Mouse (Mus musculus) liver, embryonic 12.5 days (tissue): ENCODE measurements around the gene Hnf4a. TPM values are rescaled to one million over a fixed set of nuclear protein-coding genes. Genes with fewer than 3 reads are reported as not detected.

Experiments used
- ATAC-seq: fragments of 200-750 bp; cut with Nextera tagmentation; 2 replicates; pipeline ENCODE4 v1.8.0; 2017; ENCODE audit warnings: moderate number of reproducible peaks, mild to moderate bottlenecking, moderate library complexity
- H3K27ac ChIP-seq: fragments of 300-500 bp; sonication (generic); 2 replicates; pipeline ENCODE4 v1.5.1; 2016; ENCODE audit warnings: mild to moderate bottlenecking
- H3K27me3 ChIP-seq: fragments of 300-500 bp; sonication (generic); replicated peaks from 2 replicates; pipeline ENCODE4 v1.6.1; 2016; ENCODE audit warnings: mild to moderate bottlenecking, moderate library complexity
- H3K36me3 ChIP-seq: fragments of 300-500 bp; sonication (generic); 2 replicates; pipeline ENCODE4 v1.6.1; 2016; ENCODE audit warnings: mild to moderate bottlenecking, moderate library complexity
- H3K4me1 ChIP-seq: fragments of 300-500 bp; sonication (generic); 2 replicates; pipeline ENCODE4 v1.6.1; 2016
- H3K4me2 ChIP-seq: fragments of 300-500 bp; sonication (generic); 2 replicates; pipeline ENCODE4 v1.6.1; 2016; ENCODE audit warnings: mild to moderate bottlenecking, moderate library complexity
- H3K4me3 ChIP-seq: fragments of 300-500 bp; sonication (generic); 2 replicates; pipeline ENCODE4 v1.5.1; 2016; ENCODE audit warnings: mild to moderate bottlenecking, moderate library complexity
- H3K9ac ChIP-seq: fragments of 300-500 bp; sonication (generic); 2 replicates; pipeline ENCODE4 v1.6.1; 2016; ENCODE audit warnings: mild to moderate bottlenecking, moderate library complexity
- H3K9me3 ChIP-seq: fragments of 300-500 bp; sonication (generic); replicated peaks from 2 replicates; pipeline ENCODE4 v1.6.1; 2016; ENCODE audit warnings: mild to moderate bottlenecking, moderate library complexity
- WGBS: fragments of 180-500 bp; shearing (Covaris S2); methylation state at CpG from one replicate; pipeline ENCODE4 v1.1.7; 2016; ENCODE audit not compliant: insufficient replicate concordance; 5-methylcytosine and 5-hydroxymethylcytosine counted together
- polyA plus RNA-seq: library from polyadenylated mRNA; unstranded; fragments of >200 nt; fragmentation: Nextera tagmentation; extraction: Ambion mirVana; gene quantifications from 2 replicates; pipeline ENCODE4 v1.2.1, GENCODE M21; 2016

Hnf4a gene
- polyA plus RNA-seq, 1 experiment from 2014 or later = 15.4 TPM

- no peak for ATAC-seq
- WGBS = 82% methylated on average over 6 of the region's 6 CpGs
- H3K9me3 ChIP-seq = no peaks in the 10 kb centered on the region
- peaks cover 29% of the 10 kb centered on the region for H3K36me3 ChIP-seq
- H3K4me3 ChIP-seq = no peak overlapping the region
- no peak overlapping the region for H3K4me2 ChIP-seq
- H3K9ac ChIP-seq = no peak overlapping the region
- H3K27me3 ChIP-seq = no peaks in the 10 kb centered on the region
- H3K27ac ChIP-seq = no peak overlapping the region
- peaks cover 16% of the 10 kb centered on the region for H3K4me1 ChIP-seq
Observed at GRCm38 (mm10) chr2:163468866-163469265, 37.7 kb upstream of the Hnf4a start.

GRCm38 (mm10) chr2:163469711-163470110 lies 36.9 kb upstream of the Hnf4a start:
- 89% methylated on average over 15 of the region's 15 CpGs for WGBS
- no peaks in the 10 kb centered on the region for H3K9me3 ChIP-seq

GRCm38 (mm10) chr2:163471136-163471535 lies 35.5 kb upstream of the Hnf4a start:
- no peaks in the 10 kb centered on the region for H3K9me3 ChIP-seq
- H3K4me3 ChIP-seq = peak overlapping the region; percentile 78
- peak overlapping the region; percentile 80 for H3K9ac ChIP-seq
- H3K4me1 ChIP-seq = peaks cover 16% of the 10 kb centered on the region
- H3K27ac ChIP-seq = no peak overlapping the region
- ATAC-seq = no peak
- H3K36me3 ChIP-seq = peaks cover 29% of the 10 kb centered on the region
- peak overlapping the region; percentile 92 for H3K4me2 ChIP-seq
- WGBS = 69% methylated on average over 3 of the region's 3 CpGs
- H3K27me3 ChIP-seq = no peaks in the 10 kb centered on the region

More at GRCm38 (mm10) chr2:163469711-163470110, 36.9 kb upstream of the Hnf4a start:
- Histone ChIP-seq H3K36me3 (peaks cover 29% of the 10 kb centered on the region), H3K9ac (no peak overlapping the region), H3K4me2 (no peak overlapping the region), H3K27ac (no peak overlapping the region), H3K27me3 (no peaks in the 10 kb centered on the region), H3K4me3 (no peak overlapping the region), H3K4me1 (peaks cover 16% of the 10 kb centered on the region)
- ATAC-seq = no peak

GRCm38 (mm10) chr2:163471710-163472465 lies 34.7 kb upstream of the Hnf4a start:
- H3K9ac ChIP-seq = peak overlapping the region; percentile 80
- H3K27ac ChIP-seq = peak overlapping the region; percentile 67
- H3K36me3 ChIP-seq = peaks cover 26% of the 10 kb centered on the region
- H3K27me3 ChIP-seq = 0 out of 2 replicates have a peak, but pooled peaks cover 1% of the 10 kb centered on the region
- ATAC-seq = peak; percentile 85
- H3K4me3 ChIP-seq = peak overlapping the region; percentile 78
- H3K4me2 ChIP-seq = peak overlapping the region; percentile 92
- peaks cover 16% of the 10 kb centered on the region for H3K4me1 ChIP-seq
- no peaks in the 10 kb centered on the region for H3K9me3 ChIP-seq
- WGBS = 5% methylated on average over 36 of the region's 36 CpGs

GRCm38 (mm10) chr2:163472466-163472851 lies 34.1 kb upstream of the Hnf4a start, which contains the start of gene Fitm2:
TSS of gene Fitm2 (minus strand) at chr2:163472629.
- under 1% methylated on average over 30 of the region's 30 CpGs for WGBS
- H3K27ac ChIP-seq = peak within 1 kb of the TSS; percentile 67

GRCm38 (mm10) chr2:163480191-163480825 lies 26.3 kb upstream of the Hnf4a start:
- Histone ChIP-seq H3K27me3 (peaks cover 58% of the 10 kb centered on the region), H3K4me2 (no peak overlapping the region), H3K4me1 (peaks cover 2% of the 10 kb centered on the region; the same call in 1 of the 2 replicates), H3K4me3 (no peak overlapping the region), H3K9ac (no peak overlapping the region), H3K9me3 (no peaks in the 10 kb centered on the region), H3K27ac (no peak overlapping the region), H3K36me3 (no peaks in the 10 kb centered on the region)
- WGBS = 43% methylated on average over 18 of the region's 18 CpGs
- ATAC-seq = no peak

More at GRCm38 (mm10) chr2:163472466-163472851, 34.1 kb upstream of the Hnf4a start, which contains the start of gene Fitm2:
- Histone ChIP-seq H3K4me2 (peak within 1 kb of the TSS; percentile 92), H3K4me3 (peak within 1 kb of the TSS; percentile 78), H3K9me3 (no peaks in the 10 kb centered on the region), H3K9ac (peak within 1 kb of the TSS; percentile 80), H3K4me1 (peaks cover 16% of the 10 kb centered on the region), H3K27me3 (0 out of 2 replicates have a peak, but pooled peaks cover 7% of the 10 kb centered on the region), H3K36me3 (peaks cover 24% of the 10 kb centered on the region)
- ATAC-seq = peak; percentile 90

GRCm38 (mm10) chr2:163481539-163482029 lies 25.0 kb upstream of the Hnf4a start:
- Histone ChIP-seq H3K9me3 (no peaks in the 10 kb centered on the region), H3K27ac (no peak overlapping the region), H3K4me1 (peaks cover 6% of the 10 kb centered on the region; the same call in 1 of the 2 replicates), H3K4me3 (peak overlapping the region; percentile 25), H3K36me3 (no peaks in the 10 kb centered on the region), H3K9ac (0 out of 2 replicates have a peak overlapping the region, but pooled peaks have one; percentile 17), H3K27me3 (peaks cover 58% of the 10 kb centered on the region), H3K4me2 (peak overlapping the region; percentile 54)
- 6% methylated on average over 20 of the region's 21 CpGs for WGBS
- peak; percentile 57; the same call in 1 of the 2 replicates for ATAC-seq

- 73% methylated on average over 3 of the region's 3 CpGs for WGBS
- H3K9ac ChIP-seq = no peak overlapping the region
- H3K27me3 ChIP-seq = peaks cover 38% of the 10 kb centered on the region
- no peaks in the 10 kb centered on the region for H3K9me3 ChIP-seq
- no peaks in the 10 kb centered on the region for H3K36me3 ChIP-seq
- H3K4me2 ChIP-seq = no peak overlapping the region
- H3K4me1 ChIP-seq = 0 out of 2 replicates have a peak, but pooled peaks cover 6% of the 10 kb centered on the region
- H3K4me3 ChIP-seq = no peak overlapping the region
- no peak overlapping the region for H3K27ac ChIP-seq
- ATAC-seq = no peak
Observed at GRCm38 (mm10) chr2:163487360-163487759, 19.2 kb upstream of the Hnf4a start.

- H3K27me3 ChIP-seq = peaks cover 29% of the 10 kb centered on the region
- WGBS = 36% methylated on average over 5 of the region's 5 CpGs
- 0 out of 2 replicates have a peak, but pooled peaks cover 6% of the 10 kb centered on the region for H3K4me1 ChIP-seq
- H3K4me2 ChIP-seq = no peak overlapping the region
- no peak overlapping the region for H3K4me3 ChIP-seq
- H3K9me3 ChIP-seq = no peaks in the 10 kb centered on the region
- no peaks in the 10 kb centered on the region for H3K36me3 ChIP-seq
- no peak overlapping the region for H3K9ac ChIP-seq
- ATAC-seq = no peak
- H3K27ac ChIP-seq = no peak overlapping the region
Observed at GRCm38 (mm10) chr2:163489725-163490291, 16.8 kb upstream of the Hnf4a start.

- no peak for ATAC-seq
- no peaks in the 10 kb centered on the region for H3K9me3 ChIP-seq
- no peak overlapping the region for H3K9ac ChIP-seq
- H3K27ac ChIP-seq = no peak overlapping the region
- H3K27me3 ChIP-seq = peaks cover 24% of the 10 kb centered on the region
- H3K4me3 ChIP-seq = no peak overlapping the region
- no peaks in the 10 kb centered on the region for H3K36me3 ChIP-seq
- H3K4me1 ChIP-seq = 0 out of 2 replicates have a peak, but pooled peaks cover under 1% of the 10 kb centered on the region
- no peak overlapping the region for H3K4me2 ChIP-seq
- WGBS = 76% methylated on average over 17 of the region's 17 CpGs
Observed at GRCm38 (mm10) chr2:163490656-163491055, 16.0 kb upstream of the Hnf4a start.

GRCm38 (mm10) chr2:163491351-163491750 lies 15.3 kb upstream of the Hnf4a start:
- Histone ChIP-seq H3K9me3 (no peaks in the 10 kb centered on the region), H3K36me3 (no peaks in the 10 kb centered on the region), H3K4me3 (no peak overlapping the region), H3K4me1 (no peaks in the 10 kb centered on the region), H3K9ac (no peak overlapping the region), H3K27ac (no peak overlapping the region), H3K4me2 (no peak overlapping the region), H3K27me3 (peaks cover 24% of the 10 kb centered on the region)
- ATAC-seq = no peak
- WGBS = 60% methylated on average over 7 of the region's 7 CpGs
